Mouse (Mus musculus) bone marrow, adult 2 months (tissue): Measurements from ENCODE around the gene Rad51b. TPM values are rescaled to one million over a fixed set of nuclear protein-coding genes. Genes with fewer than 3 reads are reported as not detected.

ENCODE experiments used
- H3K27ac ChIP-seq: fragments of 200-500 bp; 2 replicates; pipeline ENCODE4 v1.5.1; 2012; ENCODE audit warnings: low read depth, mild to moderate bottlenecking, control low read depth, inconsistent platforms, low read length; ENCODE audit not compliant: control insufficient read depth, poor library complexity, insufficient read depth
- H3K4me1 ChIP-seq: fragments of 200-500 bp; 2 replicates; pipeline ENCODE4 v1.6.1; 2011; ENCODE audit warnings: low read length; ENCODE audit not compliant: control insufficient read depth, insufficient read depth
- H3K4me3 ChIP-seq: fragments of 200-500 bp; replicated peaks from 2 replicates; pipeline ENCODE3; 2011; ENCODE audit warnings: mild to moderate bottlenecking, low read depth, low read length, control low read depth; ENCODE audit not compliant: control insufficient read depth
- CTCF ChIP-seq: fragments of 200-500 bp; IDR thresholded peaks from 2 replicates; pipeline ENCODE4 v1.5.1; 2011; ENCODE audit warnings: low read length, control low read depth; ENCODE audit not compliant: control insufficient read depth, insufficient read depth
- POLR2A ChIP-seq: fragments of 200-500 bp; IDR thresholded peaks from 2 replicates; pipeline ENCODE4 v1.6.1; 2011; ENCODE audit warnings: low read depth, mild to moderate bottlenecking, control low read depth, low read length, borderline replicate concordance; ENCODE audit not compliant: control insufficient read depth
- WGBS: fragments of 180-500 bp; shearing (Covaris S2); methylation state at CpG from one replicate; pipeline ENCODE4 v1.1.7; 2018; 5-methylcytosine and 5-hydroxymethylcytosine counted together
- polyA plus RNA-seq: library from polyadenylated mRNA; stranded (reverse); fragments of >200 nt; gene quantifications from 2 replicates; pipeline ENCODE4 v1.2.4, GENCODE M21; 2011; ENCODE audit warnings: low replicate concordance; ENCODE audit not compliant: missing spikeins, insufficient read depth, insufficient read length

Gene Rad51b
- polyA plus RNA-seq, 1 experiment, result 2.3 TPM

DNA sequence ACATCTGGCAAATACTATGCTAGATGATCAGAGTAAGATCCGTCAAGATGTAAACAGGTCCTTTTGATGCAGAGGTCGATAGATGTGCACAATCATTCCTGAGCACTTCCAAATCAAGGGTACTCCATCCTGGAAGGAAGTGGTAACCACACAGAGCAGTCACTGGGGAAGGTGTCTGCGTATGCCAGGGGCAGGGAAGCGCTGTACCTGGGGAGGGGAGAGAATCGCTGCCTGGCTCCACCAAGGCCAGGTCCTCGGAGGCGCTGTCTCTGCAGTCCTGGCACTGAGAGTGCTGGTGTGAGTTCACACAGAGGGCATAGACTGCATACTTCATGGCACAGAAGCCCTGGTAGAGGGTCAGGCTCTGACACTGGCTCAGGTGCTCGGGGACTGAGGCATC is 14.5 kb upstream of the Rad51b start:
- TF ChIP-seq POLR2A, result no peak
- no peak for TF ChIP-seq CTCF
- WGBS, result 87% methylated on average over 8 of the region's 8 CpGs

DNA sequence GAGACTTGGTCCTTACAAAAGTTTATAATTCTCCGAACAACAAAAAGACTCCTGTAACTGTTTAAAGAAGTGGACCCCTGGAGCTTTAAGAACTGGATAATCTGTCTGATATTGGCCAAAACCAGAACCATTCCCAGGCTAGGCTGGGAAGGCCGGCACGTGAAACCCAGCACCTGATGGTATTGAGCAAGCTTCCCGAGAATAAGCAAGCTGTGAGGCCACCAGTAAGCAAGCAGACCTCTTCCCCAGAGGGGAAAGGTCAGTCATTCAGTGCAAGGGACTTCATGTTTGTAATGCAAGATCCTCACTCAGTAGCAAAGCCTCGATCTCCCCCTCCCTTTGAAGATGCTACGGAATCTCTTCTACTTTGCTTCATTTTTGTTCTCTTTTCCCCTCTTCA is 4.2 kb upstream of the Rad51b start:
- WGBS, result 74% methylated on average over 6 of the region's 6 CpGs
- TF ChIP-seq POLR2A (no peak), CTCF (no peak)
- peaks cover 2% of the 10 kb centered on the region; the same call in 1 of the 2 replicates for H3K4me1 ChIP-seq

More for the DNA sequence above, 14.5 kb upstream of the Rad51b start:
- Histone ChIP-seq H3K4me1 (no peaks in the 10 kb centered on the region), H3K4me3 (no peak overlapping the region), H3K27ac (no peak overlapping the region)

DNA sequence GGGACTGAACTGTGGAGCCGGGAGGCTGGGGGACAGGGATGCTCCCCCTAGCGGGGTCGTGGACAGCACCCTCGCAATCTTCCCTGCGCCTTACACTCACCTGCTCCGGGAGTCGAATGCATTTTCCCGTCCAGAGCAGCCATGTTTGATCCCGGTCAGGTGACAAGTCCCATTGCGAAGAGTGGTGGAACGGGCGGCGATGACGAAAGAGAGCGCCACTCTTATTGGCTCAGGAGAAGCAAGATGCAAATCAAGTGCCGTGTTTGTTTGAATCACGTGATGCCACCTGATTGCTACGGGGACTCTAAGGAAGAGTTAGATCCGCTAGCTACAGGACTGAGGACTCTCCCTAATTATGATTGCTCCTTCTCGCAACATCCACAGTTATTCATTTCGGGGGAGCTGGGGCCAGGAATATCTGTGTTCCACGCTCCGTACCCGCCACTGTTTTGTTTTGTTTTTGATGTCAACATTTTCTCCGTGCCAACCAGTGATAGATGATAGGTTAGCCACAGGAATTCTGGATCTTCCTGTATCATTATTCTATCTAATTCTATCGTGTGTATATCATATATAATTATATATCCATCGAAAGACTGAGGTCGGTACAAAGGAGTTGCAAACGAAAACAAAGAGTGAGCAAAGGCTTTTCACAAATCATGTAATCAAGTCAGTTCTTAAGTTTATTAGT is 811 bp upstream of the Rad51b start, which contains the start of gene Zfyve26:
Gene Zfyve26 (minus strand): TSS at position 179 of the 691 bp plus-strand sequence.
- under 1% methylated on average over 29 of the region's 29 CpGs for WGBS
- Histone ChIP-seq H3K27ac (peak within 1 kb of the TSS; percentile 84), H3K4me3 (peak within 1 kb of the TSS; percentile 100), H3K4me1 (peaks cover 2% of the 10 kb centered on the region; the same call in 1 of the 2 replicates)
- TF ChIP-seq POLR2A (peak; percentile 81; the same call in 1 of the 2 replicates), CTCF (no peak)

More for the DNA sequence above, 4.2 kb upstream of the Rad51b start:
- Histone ChIP-seq H3K4me3 (no peak overlapping the region), H3K27ac (no peak overlapping the region)

DNA sequence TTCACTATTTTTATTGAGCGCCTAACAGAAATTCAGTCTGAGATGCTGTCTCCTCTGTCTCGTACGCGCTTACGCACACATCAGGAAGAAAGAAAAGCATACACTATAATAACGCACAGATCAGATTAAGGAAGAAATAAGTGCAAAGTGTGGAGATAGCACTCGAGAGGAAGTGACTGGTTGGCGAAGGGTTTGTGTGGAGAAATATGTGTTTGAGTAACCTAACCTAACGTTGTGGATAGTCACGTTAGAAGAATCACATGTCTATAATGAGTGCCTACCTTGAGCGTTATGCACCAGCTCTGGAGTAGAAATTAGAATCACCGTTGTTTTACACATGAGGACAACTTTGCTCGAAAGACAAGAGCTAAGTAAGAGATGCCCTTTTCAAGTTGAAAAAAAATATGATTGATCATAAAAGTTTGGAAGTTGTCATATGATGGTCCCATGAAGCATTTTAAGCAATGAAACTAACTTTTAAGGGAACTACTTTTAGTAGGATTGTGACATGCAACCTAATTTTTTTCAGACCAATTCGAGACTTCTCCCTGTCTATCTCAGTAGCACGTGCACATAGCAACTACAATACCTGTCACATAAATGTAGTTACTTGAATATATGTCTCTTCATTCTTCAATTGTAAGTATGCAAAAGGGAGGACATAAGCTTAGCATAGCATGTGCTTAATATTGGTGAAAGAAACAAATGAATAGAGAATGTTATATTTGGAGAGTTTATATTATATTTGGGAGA is 978 bp downstream of the Rad51b start:
- H3K27ac ChIP-seq, result no peak overlapping the region; the same call in 1 of the 2 replicates
- H3K4me1 ChIP-seq, result peaks cover 2% of the 10 kb centered on the region; the same call in 1 of the 2 replicates
- 3% methylated on average over 15 of the region's 15 CpGs for WGBS
- no peak for TF ChIP-seq POLR2A
- no peak for TF ChIP-seq CTCF
- peak overlapping the region; percentile 37 for H3K4me3 ChIP-seq

DNA sequence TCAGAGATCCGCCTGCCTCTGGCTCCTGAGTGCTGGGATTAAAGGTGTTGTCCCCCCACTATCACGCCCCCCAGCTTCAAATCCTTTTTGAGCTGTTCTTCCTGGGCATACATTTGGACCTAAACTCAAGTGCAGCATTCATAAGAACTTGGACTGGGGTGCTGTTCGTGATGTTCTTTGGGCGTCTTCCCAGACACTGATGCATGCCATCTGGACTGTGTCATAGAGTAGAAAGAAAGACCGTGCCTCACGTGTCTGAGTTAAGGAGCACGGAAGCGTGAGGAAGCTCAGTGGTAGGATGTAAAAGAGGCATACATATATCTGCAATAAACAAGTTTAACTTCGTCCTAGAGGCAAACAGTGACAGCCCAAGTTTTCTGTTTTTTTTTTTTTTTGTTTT is 4.7 kb downstream of the Rad51b start:
- no peaks in the 10 kb centered on the region for H3K4me1 ChIP-seq
- 91% methylated on average over 9 of the region's 9 CpGs for WGBS
- TF ChIP-seq POLR2A (no peak), CTCF (no peak)
- H3K27ac ChIP-seq, result no peak overlapping the region
- H3K4me3 ChIP-seq, result no peak overlapping the region

DNA sequence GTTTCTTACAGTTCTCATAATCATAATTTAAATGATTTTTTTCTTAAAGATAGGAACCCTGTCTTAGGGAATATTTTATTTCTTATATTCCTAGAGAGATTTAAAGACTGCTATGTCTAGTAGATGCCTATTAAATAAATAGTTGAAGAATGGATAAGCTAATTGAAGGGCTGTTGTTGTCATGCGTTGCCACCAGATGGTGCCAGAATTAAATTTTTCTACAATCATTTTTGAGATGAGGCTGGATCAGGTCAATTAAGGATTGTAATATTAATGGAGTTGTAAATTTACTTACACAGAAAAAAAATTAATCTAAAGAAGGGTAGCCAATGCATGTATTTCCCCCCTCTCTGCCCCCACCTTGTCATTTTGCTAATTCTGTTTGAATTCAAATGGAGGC is 8.0 kb downstream of the Rad51b start:
- no peak overlapping the region for H3K27ac ChIP-seq
- no peaks in the 10 kb centered on the region for H3K4me1 ChIP-seq
- WGBS, result 42% methylated on average over 1 of the region's 1 CpGs
- TF ChIP-seq CTCF (no peak), POLR2A (no peak)
- no peak overlapping the region for H3K4me3 ChIP-seq

DNA sequence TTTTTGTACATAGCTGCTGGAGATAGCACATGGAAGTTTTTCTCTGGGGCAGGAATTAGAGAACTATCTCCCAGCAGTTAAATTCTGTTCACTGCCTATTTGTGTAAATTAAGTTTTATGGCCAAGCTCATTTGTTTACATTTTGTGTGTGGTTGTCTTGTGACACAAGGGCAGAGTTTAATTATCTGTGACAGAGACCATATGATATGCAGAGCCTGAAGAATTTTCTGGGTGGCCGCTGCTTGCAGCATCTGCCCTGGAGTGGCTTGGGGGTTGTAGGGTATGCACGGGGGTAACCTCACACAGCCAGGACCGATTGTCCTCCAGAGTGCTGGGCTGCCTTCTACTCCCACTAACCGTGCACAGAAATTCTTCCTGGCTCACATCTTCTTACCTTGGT is 8.9 kb downstream of the Rad51b start:
- Histone ChIP-seq H3K27ac (no peak overlapping the region), H3K4me1 (no peaks in the 10 kb centered on the region), H3K4me3 (no peak overlapping the region)
- no peak for TF ChIP-seq CTCF
- no peak for TF ChIP-seq POLR2A
- WGBS, result 84% methylated on average over 4 of the region's 4 CpGs

DNA sequence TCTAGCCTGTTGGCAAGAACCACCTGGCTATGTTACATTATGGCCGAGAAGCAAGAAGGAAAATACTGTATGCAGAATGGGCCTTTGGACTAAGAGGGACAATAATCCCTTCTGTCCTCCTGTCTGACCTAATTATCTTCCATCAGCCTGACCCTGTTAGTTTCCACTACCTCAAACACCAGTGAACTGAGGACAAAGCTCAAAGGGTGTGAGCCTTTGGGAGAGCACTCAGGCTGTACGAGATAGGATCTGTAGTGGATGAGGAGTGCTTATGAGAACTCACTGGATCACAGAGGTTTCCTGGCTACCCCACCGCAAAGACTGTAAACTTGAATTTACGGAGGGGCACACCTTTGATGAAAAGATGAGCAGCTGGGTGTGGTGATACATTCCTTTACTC is 16.6 kb downstream of the Rad51b start:
- Histone ChIP-seq H3K4me3 (no peak overlapping the region), H3K4me1 (no peaks in the 10 kb centered on the region), H3K27ac (no peak overlapping the region)
- no peak for TF ChIP-seq CTCF
- WGBS, result 87% methylated on average over 4 of the region's 4 CpGs
